Mouse (Mus musculus) erythroblast, embryonic 14.5 days (primary cell): ENCODE measurements around the gene Nt5c1a.

Experiments used
- GATA1 ChIP-seq: IDR thresholded peaks from 2 replicates; pipeline ENCODE4 v1.6.1; 2012; ENCODE audit warnings: low read length, inconsistent platforms, mixed read lengths
- TAL1 ChIP-seq: IDR thresholded peaks from 3 replicates; pipeline ENCODE4 v1.6.1; 2012; ENCODE audit warnings: low read length, inconsistent platforms, mixed read lengths

DNA sequence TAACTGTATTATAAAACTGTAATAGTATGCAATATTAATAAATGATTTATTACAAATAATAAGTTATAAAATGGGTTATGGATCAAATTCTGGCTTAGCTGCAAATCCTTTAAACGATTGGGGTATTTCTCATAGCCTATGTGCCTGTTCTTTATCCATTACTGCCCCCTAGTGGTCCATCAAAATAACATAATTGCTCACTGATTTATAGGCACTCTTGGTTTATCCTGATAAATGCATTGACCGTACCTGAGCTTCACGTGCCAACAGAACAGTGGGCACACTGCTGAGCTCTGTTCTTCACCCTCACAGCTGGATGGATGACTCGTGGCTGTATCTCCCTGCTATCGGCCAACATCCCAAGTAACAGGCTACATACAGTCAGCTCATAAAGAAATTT is 53.3 kb downstream of the Nt5c1a start:
- TF ChIP-seq GATA1 (no peak), TAL1 (no peak)
